Mouse (Mus musculus) ES-E14 (cell line): ENCODE measurements around the gene Ulk4. TPM values are rescaled to one million over a fixed set of nuclear protein-coding genes. Genes with fewer than 3 reads are reported as not detected.

Experiments
- DNase-seq: peaks from one replicate; pipeline ENCODE4 v3.0.0-alpha.2; 2013; ENCODE audit warnings: low read depth, low spot score
- H3K27ac ChIP-seq: 2 replicates; pipeline ENCODE4 v1.5.1; 2012; ENCODE audit warnings: low read depth, mild to moderate bottlenecking, low read length, moderate library complexity, mixed read lengths; ENCODE audit not compliant: poor library complexity, insufficient read depth, severe bottlenecking
- H3K36me3 ChIP-seq: 2 replicates; pipeline ENCODE4 v1.6.1; 2012; ENCODE audit warnings: mild to moderate bottlenecking, low read length, moderate library complexity, mixed read lengths; ENCODE audit not compliant: control insufficient read depth, poor library complexity, insufficient read depth, severe bottlenecking
- H3K4me1 ChIP-seq, 2 experiments: fragments of 150-350 bp in 1 of 2; sonication (generic) in 1 of 2; 2 replicates each; pipeline ENCODE4 v1.6.1; 2012; ENCODE audit warnings: low read length in 2 of 2, mild to moderate bottlenecking in 1 of 2, mixed read lengths in 1 of 2; ENCODE audit not compliant: control insufficient read depth in 2 of 2, insufficient read depth in 2 of 2, poor library complexity in 1 of 2
- H3K4me3 ChIP-seq, 2 experiments: fragments of 150-350 bp in 1 of 2; sonication (generic) in 1 of 2; 2 replicates each; pipeline ENCODE4 v1.5.1; 2012; ENCODE audit warnings: low read length in 2 of 2, low read depth in 1 of 2, mild to moderate bottlenecking in 1 of 2, mixed read lengths in 1 of 2; ENCODE audit not compliant: insufficient read depth in 1 of 2, poor library complexity in 1 of 2, severe bottlenecking in 1 of 2
- H3K9ac ChIP-seq: 2 replicates; pipeline ENCODE4 v1.6.1; 2012; ENCODE audit warnings: low read depth, mild to moderate bottlenecking, low read length, mixed read lengths; ENCODE audit not compliant: poor library complexity, insufficient read depth, severe bottlenecking
- H3K9me3 ChIP-seq: fragments of 150-350 bp; sonication (generic); 2 replicates; pipeline ENCODE4 v1.6.1; 2012; ENCODE audit warnings: low read depth, mild to moderate bottlenecking, low read length; ENCODE audit not compliant: control insufficient read depth, insufficient read depth
- CHD2 ChIP-seq: IDR thresholded peaks from 2 replicates; pipeline ENCODE4 v1.6.1; 2014; ENCODE audit warnings: mild to moderate bottlenecking, low read depth, low read length, inconsistent platforms
- HCFC1 ChIP-seq: IDR thresholded peaks from 2 replicates; pipeline ENCODE4 v1.6.1; 2012; ENCODE audit warnings: low read length, inconsistent platforms, borderline replicate concordance; ENCODE audit not compliant: insufficient read depth
- MAFK ChIP-seq: IDR thresholded peaks from 2 replicates; pipeline ENCODE4 v1.6.1; 2014; ENCODE audit warnings: mild to moderate bottlenecking, low read depth, low read length, inconsistent platforms; ENCODE audit not compliant: insufficient read depth
- ZC3H11A ChIP-seq: IDR thresholded peaks from 2 replicates; pipeline ENCODE4 v1.6.1; 2012; ENCODE audit warnings: low read depth, mild to moderate bottlenecking, inconsistent platforms, low read length, borderline replicate concordance
- ZNF384 ChIP-seq: IDR thresholded peaks from 2 replicates; pipeline ENCODE4 v1.6.1; 2012; ENCODE audit warnings: low read depth, low read length, inconsistent platforms
- in situ Hi-C, 2 experiments: fragments of 600-800 bp; cut with MboI; formaldehyde crosslinking; loops; one replicate each; pipeline ENCODE4 v1.15.1; 2025; ENCODE audit warnings: low sequenced_read_pairs in 2 of 2, inconsistent platforms in 1 of 2; ENCODE audit not compliant: unreplicated experiment in 2 of 2
- total RNA-seq: library from RNA; depleted of rRNA; stranded (reverse); fragments of 300-350 nt; gene quantifications from 2 replicates; pipeline ENCODE4 v1.2.3, GENCODE M21; 2012

Ulk4 gene
- total RNA-seq, 1 experiment, result 31.5 TPM

DNA sequence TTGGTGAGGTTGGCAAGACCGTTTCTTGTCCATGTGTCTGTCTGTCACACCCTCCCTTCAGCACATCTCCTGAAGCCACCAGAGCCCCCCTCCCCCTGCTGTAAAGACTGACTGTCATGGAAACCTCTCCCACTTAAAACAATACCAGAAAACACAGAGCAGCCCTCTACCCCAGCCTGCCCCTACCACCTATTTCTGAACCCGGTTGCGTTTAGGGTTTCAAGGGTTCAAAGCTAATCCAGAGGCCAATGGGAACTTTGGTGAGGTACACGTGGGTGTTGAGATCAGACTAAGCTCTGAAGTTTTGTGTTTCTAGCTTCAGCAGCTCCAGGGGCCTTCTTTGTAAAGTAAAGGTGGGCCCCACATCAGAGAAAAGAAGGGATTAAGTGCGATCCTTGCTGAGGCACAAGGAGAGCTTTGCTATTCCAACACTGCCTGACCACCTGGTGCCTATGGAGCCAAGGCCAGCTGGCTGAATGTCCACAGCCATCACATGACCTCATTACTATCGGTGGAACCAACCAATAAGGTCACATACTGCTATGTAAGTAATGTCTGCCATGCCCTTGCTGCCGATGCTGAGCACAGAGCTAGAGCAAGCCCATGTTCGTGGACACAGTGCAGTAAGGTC is 204.8 kb downstream of the Ulk4 start:
- Histone ChIP-seq H3K36me3 (no peaks in the 10 kb centered on the region), H3K27ac (no peak overlapping the region)

GRCm38 (mm10) chr9:121071461-121072126 is 205.4 kb downstream of the Ulk4 start:
- in situ Hi-C loops, result no loop called here
- Histone ChIP-seq H3K9ac (no peak overlapping the region), H3K4me1 (no peaks in the 10 kb centered on the region), H3K4me3 (no peak overlapping the region), H3K27ac (no peak overlapping the region), H3K9me3 (no peaks in the 10 kb centered on the region), H3K36me3 (no peaks in the 10 kb centered on the region)
- no peak for TF ChIP-seq ZC3H11A
- TF ChIP-seq HCFC1, result no peak
- no peak for TF ChIP-seq ZNF384
- TF ChIP-seq MAFK, result no peak
- TF ChIP-seq CHD2, result no peak
- no peak for DNase-seq

More for the DNA sequence above, 204.8 kb downstream of the Ulk4 start:
- Histone ChIP-seq H3K9me3 (no peaks in the 10 kb centered on the region), H3K9ac (no peak overlapping the region), H3K4me1 (no peaks in the 10 kb centered on the region), H3K4me3 (no peak overlapping the region)
- TF ChIP-seq ZC3H11A, result no peak
- in situ Hi-C loops, result no loop called here
- DNase-seq, result no peak

- Histone ChIP-seq H3K9ac (no peak overlapping the region), H3K4me3 (no peak overlapping the region), H3K4me1 (no peaks in the 10 kb centered on the region), H3K36me3 (no peaks in the 10 kb centered on the region), H3K27ac (no peak overlapping the region), H3K9me3 (no peaks in the 10 kb centered on the region)
- in situ Hi-C loops, result no loop called here
- TF ChIP-seq ZNF384, result no peak
- no peak for TF ChIP-seq ZC3H11A
- no peak for TF ChIP-seq MAFK
- TF ChIP-seq CHD2, result no peak
- TF ChIP-seq HCFC1, result no peak
- no peak for DNase-seq
Measured at GRCm38 (mm10) chr9:121071050-121071449, 205.9 kb downstream of the Ulk4 start.

- H3K4me1 ChIP-seq, result no peaks in the 10 kb centered on the region
- no peak overlapping the region for H3K9ac ChIP-seq
- TF ChIP-seq ZC3H11A (no peak), HCFC1 (no peak), ZNF384 (no peak), CHD2 (no peak), MAFK (no peak)
- in situ Hi-C loops, result no loop called here
- no peaks in the 10 kb centered on the region for H3K9me3 ChIP-seq
- no peaks in the 10 kb centered on the region for H3K36me3 ChIP-seq
- no peak overlapping the region for H3K4me3 ChIP-seq
- H3K27ac ChIP-seq, result no peak overlapping the region
- no peak for DNase-seq
Measured at GRCm38 (mm10) chr9:121068115-121068514, 208.9 kb downstream of the Ulk4 start.

- no peaks in the 10 kb centered on the region for H3K4me1 ChIP-seq
- H3K9ac ChIP-seq, result no peak overlapping the region
- no peak for DNase-seq
- H3K9me3 ChIP-seq, result no peaks in the 10 kb centered on the region
- H3K36me3 ChIP-seq, result no peaks in the 10 kb centered on the region
- H3K27ac ChIP-seq, result no peak overlapping the region
- in situ Hi-C loops, result no loop called here
- TF ChIP-seq CHD2, result no peak
- TF ChIP-seq MAFK, result no peak
- TF ChIP-seq ZNF384, result no peak
- TF ChIP-seq ZC3H11A, result no peak
- TF ChIP-seq HCFC1, result no peak
- no peak overlapping the region for H3K4me3 ChIP-seq
Measured at GRCm38 (mm10) chr9:121067043-121067442, 210.0 kb downstream of the Ulk4 start.
